8 mouse cellular contexts compared by ENCODE assay signal in the genomic region with DNA sequence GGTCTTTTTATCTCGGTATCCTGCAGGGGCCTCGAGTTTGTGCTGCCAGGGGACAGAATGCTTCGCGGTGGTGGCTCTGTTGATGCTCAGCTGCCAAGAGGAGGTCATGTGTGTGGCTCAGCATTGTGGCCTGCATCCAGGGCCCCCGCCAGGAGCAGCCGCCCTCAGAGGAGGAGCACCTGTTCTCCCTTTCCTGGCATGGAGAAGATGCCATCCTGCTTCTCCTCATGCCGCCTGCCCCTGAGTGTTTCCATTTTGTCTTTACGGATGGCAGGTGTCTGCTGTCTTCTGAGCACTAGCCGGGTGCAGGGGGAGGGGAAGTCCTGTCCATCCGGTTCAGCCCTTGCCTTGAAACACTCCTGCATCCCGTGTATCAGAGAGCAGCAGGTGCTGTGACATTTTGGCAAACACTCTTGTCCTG.
DNase-seq lines count a peak whose midpoint lies in the region; TF ChIP-seq lines count a peak whose summit lies in the region.

No protein-coding gene starts in this region.

- H3K4me3 ChIP-seq in ES-Bruce4 (ENCODE audit: low read depth, low read length): peak overlapping the region; percentile 28

- no peak for TF ChIP-seq CTCF in ES-Bruce4 (IDR thresholded peaks at IDR 0.05; ENCODE audit: low read depth, low read length)

- no peaks in the 10 kb centered on the region; the same call in 1 of the 2 replicates for H3K27me3 ChIP-seq in ES-Bruce4 (ENCODE audit: control insufficient read depth, insufficient read depth, low read length, poor library complexity, severe bottlenecking)

- peak; percentile 18 for DNase-seq in gastrocnemius, postnatal 14 days
- no peak for DNase-seq in gastrocnemius, postnatal 25 days
- peak; percentile 98 to 99 for DNase-seq in cerebellum, postnatal 10 days
- DNase-seq in layer of hippocampus, postnatal 36 days: peak; percentile 37 to 38
- DNase-seq in urinary bladder, postnatal 36 days (ENCODE audit: low spot score in 2 of 2): no peak
- no peak for DNase-seq in embryo, embryonic 9.5 days (ENCODE audit: extremely low spot score)
- DNase-seq in ovary, postnatal 10 days (ENCODE audit: low spot score): no peak

- TF ChIP-seq EP300 in ES-Bruce4 (IDR thresholded peaks at IDR 0.05; ENCODE audit: insufficient read depth, low read depth, low read length): no peak

- H3K9ac ChIP-seq in ES-Bruce4 (ENCODE audit: low read depth, poor library complexity, severe bottlenecking): no peak overlapping the region

- no peaks in the 10 kb centered on the region for H3K4me1 ChIP-seq in ES-Bruce4 (ENCODE audit: control insufficient read depth, insufficient read depth, low read length)

- no peaks in the 10 kb centered on the region for H3K36me3 ChIP-seq in ES-Bruce4 (ENCODE audit: control insufficient read depth, insufficient read depth, low read length, poor library complexity, severe bottlenecking)

- no peak overlapping the region for H3K27ac ChIP-seq in ES-Bruce4 (ENCODE audit: insufficient read depth, low read length)

- intact Hi-C loops in gastrocnemius, postnatal 14 days (cut with DNase I; ENCODE audit: low total_unique reads): no loop called here

- TF ChIP-seq POLR2A in ES-Bruce4 (IDR thresholded peaks at IDR 0.05; ENCODE audit: insufficient read depth, low read length): no peak

- H3K9me3 ChIP-seq in ES-Bruce4 (replicated peaks; ENCODE audit: control insufficient read depth, insufficient read depth, low read length, poor library complexity, severe bottlenecking): no peaks in the 10 kb centered on the region

Comparison
In these comparisons a context has a peak if more than half of its experiments do, and no peak if none do; other contexts are left out.
1. DNase-seq: peak in gastrocnemius, postnatal 14 days (single experiment), cerebellum, postnatal 10 days (2 of 2) and layer of hippocampus, postnatal 36 days (2 of 2); none in gastrocnemius, postnatal 25 days (single experiment), urinary bladder, postnatal 36 days (0 of 2), embryo, embryonic 9.5 days (single experiment) and ovary, postnatal 10 days (single experiment).